Mouse (Mus musculus) E14TG2a.4 (cell line): ENCODE measurements around the gene Cadm1.

ENCODE experiments used
- CTCF ChIP-seq: conservative IDR thresholded peaks from 2 replicates; pipeline ENCODE4 v1.5.1; 2014; ENCODE audit warnings: low read length
- POU5F1 ChIP-seq: IDR thresholded peaks from 2 replicates; pipeline ENCODE4 v1.6.1; 2014; ENCODE audit warnings: low read length, borderline replicate concordance

GRCm38 (mm10) chr9:47894661-47895060 lies 364.7 kb downstream of the Cadm1 start:
- TF ChIP-seq POU5F1: no peak
- no peak for TF ChIP-seq CTCF
